Mouse (Mus musculus) olfactory bulb, adult 2 months (tissue): Measurements from ENCODE around the gene Mrpl24. TPM values are rescaled to one million over a fixed set of nuclear protein-coding genes. Genes with fewer than 3 reads are reported as not detected.

Experiments
- H3K27ac ChIP-seq: fragments of 200-500 bp; 2 replicates; pipeline ENCODE4 v1.5.1; 2012; ENCODE audit warnings: low read depth, low read length; ENCODE audit not compliant: insufficient read depth
- H3K4me1 ChIP-seq: fragments of 200-500 bp; 2 replicates; pipeline ENCODE4 v1.6.1; 2012; ENCODE audit warnings: low read length; ENCODE audit not compliant: control insufficient read depth, insufficient read depth
- H3K4me3 ChIP-seq: fragments of 200-500 bp; 2 replicates; pipeline ENCODE4 v1.5.1; 2012; ENCODE audit warnings: mild to moderate bottlenecking, low read depth, low read length, moderate library complexity; ENCODE audit not compliant: insufficient read depth
- CTCF ChIP-seq: fragments of 200-500 bp; IDR thresholded peaks from 2 replicates; pipeline ENCODE4 v1.5.1; 2012; ENCODE audit warnings: low read depth, mild to moderate bottlenecking, low read length, moderate library complexity; ENCODE audit not compliant: insufficient read depth
- POLR2A ChIP-seq: fragments of 200-500 bp; IDR thresholded peaks from 2 replicates; pipeline ENCODE4 v1.6.1; 2012; ENCODE audit warnings: mild to moderate bottlenecking, low read depth, low read length, moderate library complexity; ENCODE audit not compliant: insufficient read depth
- WGBS: fragments of 180-500 bp; shearing (Covaris S2); methylation state at CpG from one replicate; pipeline ENCODE4 v1.1.7; 2018; 5-methylcytosine and 5-hydroxymethylcytosine counted together
- polyA plus RNA-seq: library from polyadenylated mRNA; stranded (reverse); fragments of >200 nt; gene quantifications from 2 replicates; pipeline ENCODE4 v1.2.4, GENCODE M21; 2012; ENCODE audit warnings: low replicate concordance; ENCODE audit not compliant: missing spikeins, insufficient read depth, insufficient read length

Gene Mrpl24
- polyA plus RNA-seq, 1 experiment = not detected

GRCm38 (mm10) chr3:87907906-87908305, 11.4 kb upstream of the Mrpl24 start:
- no peak overlapping the region for H3K27ac ChIP-seq
- H3K4me3 ChIP-seq = peak overlapping the region; percentile 99
- TF ChIP-seq POLR2A (no peak), CTCF (no peak)
- 5% methylated on average over 1 of the region's 1 CpGs for WGBS
- peaks cover 23% of the 10 kb centered on the region for H3K4me1 ChIP-seq

- Histone ChIP-seq H3K4me1 (peaks cover 23% of the 10 kb centered on the region), H3K27ac (no peak overlapping the region), H3K4me3 (no peak overlapping the region)
- 95% methylated on average over 2 of the region's 2 CpGs for WGBS
- TF ChIP-seq CTCF (no peak), POLR2A (no peak)
Measured at GRCm38 (mm10) chr3:87909381-87909780, 9.9 kb upstream of the Mrpl24 start.

GRCm38 (mm10) chr3:87909874-87910273, 9.4 kb upstream of the Mrpl24 start:
- Histone ChIP-seq H3K4me1 (peaks cover 23% of the 10 kb centered on the region), H3K27ac (no peak overlapping the region), H3K4me3 (no peak overlapping the region)
- WGBS = 17% methylated on average over 4 of the region's 4 CpGs
- TF ChIP-seq POLR2A = no peak
- TF ChIP-seq CTCF = no peak

- no peak for TF ChIP-seq POLR2A
- no peak for TF ChIP-seq CTCF
- Histone ChIP-seq H3K4me3 (peak overlapping the region; percentile 52), H3K4me1 (peaks cover 23% of the 10 kb centered on the region), H3K27ac (peak overlapping the region; percentile 79)
- 8% methylated on average over 12 of the region's 12 CpGs for WGBS
Measured at GRCm38 (mm10) chr3:87910573-87911141, 8.6 kb upstream of the Mrpl24 start.

- Histone ChIP-seq H3K4me3 (no peak overlapping the region), H3K4me1 (peaks cover 17% of the 10 kb centered on the region), H3K27ac (no peak overlapping the region)
- WGBS = 81% methylated on average over 7 of the region's 7 CpGs
- TF ChIP-seq POLR2A = no peak
- TF ChIP-seq CTCF = no peak
Measured at GRCm38 (mm10) chr3:87913491-87913890, 5.8 kb upstream of the Mrpl24 start.

- 95% methylated on average over 10 of the region's 10 CpGs for WGBS
- H3K4me1 ChIP-seq = peaks cover 16% of the 10 kb centered on the region
- TF ChIP-seq POLR2A (no peak), CTCF (no peak)
- no peak overlapping the region for H3K4me3 ChIP-seq
- H3K27ac ChIP-seq = no peak overlapping the region
Measured at GRCm38 (mm10) chr3:87913891-87914290, 5.4 kb upstream of the Mrpl24 start.

GRCm38 (mm10) chr3:87916990-87917389, 2.3 kb upstream of the Mrpl24 start:
- no peak for TF ChIP-seq CTCF

GRCm38 (mm10) chr3:87918551-87918950, 755 bp upstream of the Mrpl24 start:
- TF ChIP-seq POLR2A = no peak
- no peak for TF ChIP-seq CTCF
- Histone ChIP-seq H3K27ac (no peak overlapping the region), H3K4me1 (no peaks in the 10 kb centered on the region), H3K4me3 (no peak overlapping the region)
- 98% methylated on average over 1 of the region's 1 CpGs for WGBS

More at GRCm38 (mm10) chr3:87916990-87917389, 2.3 kb upstream of the Mrpl24 start:
- Histone ChIP-seq H3K27ac (no peak overlapping the region), H3K4me1 (no peaks in the 10 kb centered on the region), H3K4me3 (no peak overlapping the region)
- WGBS = 84% methylated on average over 1 of the region's 1 CpGs

- WGBS = 67% methylated on average over 9 of the region's 9 CpGs
- H3K27ac ChIP-seq = no peak overlapping the region
Measured at GRCm38 (mm10) chr3:87920270-87920943, 1.1 kb downstream of the Mrpl24 start.

GRCm38 (mm10) chr3:87924996-87925395, 5.7 kb downstream of the Mrpl24 start:
- TF ChIP-seq CTCF = no peak
- no peak for TF ChIP-seq POLR2A
- 90% methylated on average over 7 of the region's 7 CpGs for WGBS

More at GRCm38 (mm10) chr3:87920270-87920943, 1.1 kb downstream of the Mrpl24 start:
- Histone ChIP-seq H3K4me1 (no peaks in the 10 kb centered on the region), H3K4me3 (no peak overlapping the region)
- TF ChIP-seq POLR2A = no peak
- no peak for TF ChIP-seq CTCF

More at GRCm38 (mm10) chr3:87924996-87925395, 5.7 kb downstream of the Mrpl24 start:
- no peaks in the 10 kb centered on the region; the same call in 1 of the 2 replicates for H3K4me1 ChIP-seq
- H3K27ac ChIP-seq = no peak overlapping the region
- no peak overlapping the region for H3K4me3 ChIP-seq
